Mouse (Mus musculus) gastrocnemius, adult 8-10 months (tissue): Measurements from ENCODE around the gene Tmtc4. TPM values are rescaled to one million over a fixed set of nuclear protein-coding genes. Genes with fewer than 3 reads are reported as not detected.

Experiments used
- DNase-seq, 2 experiments: peaks; one replicate each; pipeline ENCODE4 v3.0.0; 2022; ENCODE audit warnings: low spot score in 2 of 2
- total RNA-seq, 4 experiments: library from RNA; stranded (reverse); gene quantifications; 2 replicates each; pipeline ENCODE4 v1.2.4; 2022

Gene Tmtc4
- total RNA-seq, 4 experiments from 2014 or later = 1.4 to 2.7 (median 2.2) TPM

GRCm38 (mm10) chr14:122974854-122975570 lies 8.8 kb downstream of the Tmtc4 start:
- DNase-seq = no peak

- DNase-seq = no peak
Measured at GRCm38 (mm10) chr14:122973091-122973490, 10.7 kb downstream of the Tmtc4 start.

DNA sequence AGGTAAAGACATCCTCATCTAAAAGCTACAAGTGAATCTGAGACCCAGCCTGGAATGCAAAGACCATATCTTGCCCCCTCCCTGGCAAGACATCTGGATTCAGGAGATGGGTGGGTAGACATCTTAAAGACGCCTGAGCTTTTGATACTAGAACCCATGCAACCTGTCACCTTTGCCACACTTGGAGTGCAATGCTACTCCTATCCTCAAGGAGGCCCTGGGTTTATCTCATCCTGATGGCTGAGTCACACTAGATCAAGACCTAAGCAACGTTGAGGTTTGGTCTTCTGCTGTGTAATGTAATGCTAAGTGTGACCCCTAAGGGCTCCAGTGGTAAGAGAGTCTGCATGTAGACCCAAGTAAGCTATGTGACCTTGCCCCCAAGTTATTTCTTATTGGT lies 15.8 kb downstream of the Tmtc4 start:
- no peak for DNase-seq

- peak; percentile 10 to 19 for DNase-seq
Measured at GRCm38 (mm10) chr14:122957941-122958340, 25.9 kb downstream of the Tmtc4 start.

DNA sequence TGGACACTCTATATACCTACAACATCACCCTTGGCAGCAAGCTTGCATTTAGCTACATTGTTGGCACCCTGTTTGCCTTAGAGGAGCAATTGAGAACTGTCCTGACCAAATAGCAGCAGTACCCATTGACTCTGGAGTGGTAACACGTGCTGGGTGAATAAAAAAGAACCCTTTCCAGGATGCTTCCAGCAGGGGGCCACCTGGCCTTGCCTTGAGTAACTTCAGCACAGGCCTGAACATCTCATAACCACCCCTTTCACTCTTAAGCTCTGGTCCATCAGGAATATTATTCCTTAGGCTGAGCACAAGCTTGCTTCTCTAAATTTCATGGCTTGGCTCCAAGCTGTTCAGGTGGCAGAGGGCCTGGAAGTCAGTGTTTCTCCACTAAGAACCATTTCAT lies 30.5 kb downstream of the Tmtc4 start:
- no peak for DNase-seq

- no peak for DNase-seq
Measured at GRCm38 (mm10) chr14:122952556-122952955, 31.3 kb downstream of the Tmtc4 start.

DNA sequence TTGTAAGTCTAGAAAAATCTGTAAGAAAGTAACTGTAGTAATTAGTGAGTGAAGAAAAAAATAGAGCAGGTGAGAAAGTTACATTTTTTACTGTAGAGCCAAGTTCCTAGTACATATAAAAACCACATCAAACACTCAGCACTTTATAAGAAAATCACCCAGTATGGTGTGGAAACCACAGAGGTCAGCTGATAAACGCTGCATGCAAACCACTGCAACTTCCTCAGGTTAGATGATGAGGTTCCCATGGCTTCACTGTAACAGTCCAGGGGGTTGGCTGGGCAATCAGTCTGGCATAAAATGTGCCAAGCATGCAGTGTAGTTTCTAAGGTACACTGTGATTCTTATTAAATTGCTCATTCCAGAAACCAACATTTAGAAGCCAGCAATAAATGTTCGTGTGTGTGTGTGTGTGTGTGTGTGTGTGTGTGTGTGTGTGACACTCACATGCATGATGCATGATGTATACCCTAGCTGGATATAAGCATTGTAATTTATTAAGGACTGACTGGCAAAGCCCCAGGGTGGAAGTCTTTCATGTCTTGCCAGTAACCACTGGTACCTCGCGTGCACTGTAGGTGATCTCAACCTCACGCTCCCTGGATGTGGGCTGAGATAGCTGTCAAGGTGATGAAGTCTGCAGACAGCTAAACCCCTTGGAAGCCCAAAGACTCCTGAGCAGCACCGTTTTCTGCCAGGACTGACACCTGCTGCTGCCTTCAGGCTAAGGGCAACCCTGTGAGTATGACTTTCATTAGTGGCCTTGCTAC lies 32.0 kb downstream of the Tmtc4 start:
- DNase-seq = no peak

- no peak for DNase-seq
Measured at GRCm38 (mm10) chr14:122950915-122951314, 32.9 kb downstream of the Tmtc4 start.

- no peak for DNase-seq
Measured at GRCm38 (mm10) chr14:122943475-122943853, 40.4 kb downstream of the Tmtc4 start.

DNA sequence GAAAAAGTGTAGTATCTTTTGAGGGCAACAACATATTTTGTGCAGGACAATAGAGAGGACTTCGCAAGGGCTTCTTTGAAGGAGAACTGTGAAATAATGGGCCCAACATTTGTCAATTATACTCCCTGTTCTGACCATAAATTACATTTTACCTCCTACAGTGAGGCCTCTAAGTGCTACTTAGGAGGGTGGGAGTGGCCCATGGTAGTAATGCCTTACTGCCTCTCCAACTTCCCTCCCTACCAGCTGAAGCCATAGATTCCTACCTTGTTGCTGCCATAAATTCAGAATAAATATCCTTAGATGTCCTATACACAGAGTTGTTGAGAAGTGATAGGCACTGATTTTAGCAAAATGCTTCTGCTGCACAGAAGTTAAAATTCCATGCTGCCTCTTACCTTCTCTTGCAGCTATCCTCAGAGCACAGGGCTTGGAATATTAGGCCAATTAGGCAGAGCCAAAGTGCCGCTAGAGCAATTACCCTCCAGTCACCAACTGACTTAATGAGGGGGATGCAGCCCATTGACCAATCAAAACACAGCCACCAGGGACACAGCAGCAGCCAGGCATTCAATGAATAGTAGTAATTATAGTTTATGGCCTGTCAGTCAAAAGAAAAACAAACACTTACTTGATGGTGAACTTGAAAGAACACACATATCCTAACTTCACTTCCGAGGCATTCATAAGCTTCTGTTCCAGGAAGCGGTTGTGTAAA lies 40.9 kb downstream of the Tmtc4 start:
- no peak for DNase-seq

DNA sequence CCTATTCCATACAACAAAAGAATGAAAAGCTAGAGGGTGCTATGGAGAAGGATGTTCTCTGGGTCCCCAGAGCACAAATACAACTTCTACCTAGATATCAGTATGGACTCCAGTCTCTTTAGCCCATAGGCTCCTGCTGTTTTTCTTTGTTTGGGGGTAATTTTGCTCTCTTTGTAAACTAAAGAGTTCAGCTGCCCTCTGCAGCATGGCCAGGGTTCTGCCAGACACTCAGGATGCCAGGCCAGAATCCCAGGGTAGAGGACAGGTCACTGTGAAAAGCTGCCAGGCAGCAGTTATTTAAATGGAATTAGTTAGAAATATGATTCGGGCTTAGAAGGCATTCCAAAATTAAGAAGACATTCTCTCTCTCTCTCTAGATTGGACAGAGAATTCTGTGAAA lies 47.4 kb downstream of the Tmtc4 start:
- DNase-seq = no peak

DNA sequence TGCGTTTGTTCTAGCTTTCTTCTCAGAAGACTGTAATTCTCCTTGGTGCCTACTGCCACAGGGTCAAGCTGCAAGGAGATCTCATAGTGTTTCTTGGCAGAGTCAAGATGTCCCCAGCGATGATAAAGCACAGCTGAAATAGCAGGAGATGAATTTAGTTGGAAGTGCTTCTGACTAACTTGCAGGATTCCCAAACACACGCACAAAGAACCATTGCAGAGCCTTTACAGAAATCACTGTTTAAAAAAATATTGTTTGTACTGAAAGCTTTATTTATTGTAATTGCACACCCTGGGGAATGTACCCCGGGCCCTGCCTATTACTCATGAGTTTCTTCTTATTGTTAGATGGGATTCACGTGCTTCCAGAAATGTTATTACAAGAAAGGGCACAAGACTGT lies 63.8 kb downstream of the Tmtc4 start:
- DNase-seq = no peak

DNA sequence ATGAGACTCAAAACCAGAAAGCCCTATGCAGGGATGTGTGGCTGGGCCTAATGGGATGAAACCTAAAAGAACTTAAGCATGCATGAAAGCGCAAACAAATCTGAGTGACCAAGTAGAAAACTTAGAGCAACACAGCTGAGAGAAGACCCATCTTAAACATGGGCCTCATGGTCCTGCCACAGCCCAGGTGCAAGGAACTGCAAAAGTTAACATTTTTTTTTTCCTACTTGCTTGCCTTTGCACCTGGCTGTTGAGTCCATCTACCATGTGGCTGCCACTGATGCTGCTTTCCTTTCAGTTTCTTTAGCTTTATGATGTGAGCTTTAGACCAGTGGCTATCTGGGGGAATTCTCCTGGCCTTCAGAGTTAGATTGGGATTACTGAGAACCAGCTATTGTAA lies 66.2 kb downstream of the Tmtc4 start:
- DNase-seq = no peak

DNA sequence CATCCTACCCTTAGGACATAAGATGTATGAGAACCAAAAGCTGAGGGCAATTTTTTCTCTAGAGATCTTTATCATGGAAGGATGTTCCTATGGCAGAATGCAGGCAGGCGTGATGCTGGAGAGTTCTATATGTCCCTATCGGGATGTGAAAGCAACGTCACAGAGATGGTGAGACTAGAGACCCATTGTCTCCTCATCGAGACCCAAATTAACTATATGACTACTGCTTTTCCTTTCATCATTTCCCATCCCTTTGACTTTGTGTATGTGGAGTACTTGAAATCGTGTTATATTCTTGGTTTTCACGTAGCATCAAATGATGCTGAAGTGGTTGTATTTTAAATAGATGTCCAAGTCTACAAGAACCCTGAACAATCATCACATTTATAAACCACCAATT lies 70.2 kb downstream of the Tmtc4 start, which contains the start of gene Ggact:
Gene Ggact (minus strand): TSS at position 101 of the 400 bp plus-strand sequence.
- DNase-seq = no peak

GRCm38 (mm10) chr14:122912812-122913498 lies 70.9 kb downstream of the Tmtc4 start:
- DNase-seq = peak; percentile 37 to 53

DNA sequence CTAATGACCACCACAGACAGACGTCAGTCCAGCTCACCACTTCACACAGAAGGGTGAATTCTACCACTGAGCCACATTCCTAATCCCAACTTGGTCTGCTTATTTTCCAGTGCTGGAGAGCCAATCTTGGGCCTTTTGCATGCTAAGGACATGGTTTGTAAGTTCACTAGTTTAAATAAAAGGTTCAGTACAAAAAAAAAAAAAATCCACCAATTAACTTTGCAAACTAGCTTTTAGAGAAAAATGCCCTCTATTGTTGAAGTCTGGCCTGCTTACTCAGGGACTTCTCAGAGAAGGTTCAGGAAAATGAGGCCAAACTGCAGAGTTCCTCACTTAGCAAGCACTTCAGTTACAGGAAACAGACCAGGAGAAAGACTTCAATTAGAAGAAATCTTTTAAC lies 71.7 kb downstream of the Tmtc4 start:
- no peak for DNase-seq

DNA sequence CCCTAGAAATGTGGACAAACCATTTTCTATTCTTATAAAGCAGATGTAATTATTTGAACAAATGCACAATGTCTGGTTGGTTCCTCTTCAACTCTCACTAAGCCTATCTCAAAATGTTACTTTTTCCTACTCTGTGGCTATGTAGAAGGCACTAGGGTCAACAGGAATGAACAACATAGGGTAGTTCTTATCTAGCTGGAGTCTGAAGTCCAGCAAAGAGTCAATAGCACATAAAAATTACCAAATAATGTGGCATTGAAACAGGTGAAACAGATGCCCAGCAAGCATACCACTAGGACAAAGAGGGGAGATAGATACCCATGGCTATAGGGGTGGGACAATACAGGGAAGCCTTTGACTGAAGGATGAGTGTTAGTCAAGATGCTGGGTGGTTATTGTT lies 72.6 kb downstream of the Tmtc4 start:
- DNase-seq = no peak

GRCm38 (mm10) chr14:122909368-122910091 lies 74.3 kb downstream of the Tmtc4 start:
- DNase-seq = no peak

- no peak for DNase-seq
Measured at GRCm38 (mm10) chr14:122908075-122908474, 75.8 kb downstream of the Tmtc4 start.

DNA sequence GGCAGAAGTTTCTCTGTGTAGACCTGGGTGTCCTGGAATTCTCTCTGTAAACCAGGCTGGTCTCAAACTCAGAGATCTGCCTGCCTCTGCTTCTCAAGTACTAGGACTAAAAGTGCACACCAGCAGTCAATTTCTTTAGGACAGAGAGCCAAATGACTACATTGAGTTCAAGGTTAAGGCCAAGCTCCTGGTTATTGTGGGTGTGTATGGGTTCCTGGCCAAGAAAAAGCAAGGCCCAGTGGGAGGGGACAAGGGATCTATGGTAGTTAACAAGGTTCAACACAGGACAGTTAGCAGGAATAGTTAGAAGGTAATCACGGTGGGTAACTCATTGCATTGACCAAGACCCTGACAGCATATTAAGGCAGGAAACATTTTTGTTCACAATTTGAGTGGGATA lies 78.8 kb downstream of the Tmtc4 start:
- no peak for DNase-seq

- DNase-seq = no peak
Measured at GRCm38 (mm10) chr14:122903923-122904351, 79.9 kb downstream of the Tmtc4 start.
